Mouse (Mus musculus) stomach, postnatal 0 days (tissue): ENCODE measurements around the gene Epas1. TPM values are rescaled to one million over a fixed set of nuclear protein-coding genes. Genes with fewer than 3 reads are reported as not detected.

ENCODE experiments used
- ATAC-seq: fragments of 200-750 bp; cut with Nextera tagmentation; 2 replicates; pipeline ENCODE4 v1.8.0; 2017; ENCODE audit not compliant: low FRiP score, low TSS enrichment
- DNase-seq: peaks from one replicate; pipeline ENCODE4 v3.0.0-alpha.2; 2016; ENCODE audit warnings: low spot score
- H3K27ac ChIP-seq: fragments of 300-500 bp; sonication (generic); replicated peaks from 2 replicates; pipeline ENCODE4 v1.5.1; 2014; ENCODE audit warnings: mild to moderate bottlenecking, control low read depth
- H3K27me3 ChIP-seq: fragments of 300-500 bp; sonication (generic); 2 replicates; pipeline ENCODE4 v1.6.1; 2014; ENCODE audit warnings: low read length; ENCODE audit not compliant: control insufficient read depth, insufficient read depth
- H3K36me3 ChIP-seq: fragments of 300-500 bp; sonication (generic); 2 replicates; pipeline ENCODE4 v1.6.1; 2014; ENCODE audit warnings: low read length, mixed read lengths; ENCODE audit not compliant: control insufficient read depth, insufficient read depth
- H3K4me1 ChIP-seq: fragments of 300-500 bp; sonication (generic); replicated peaks from 2 replicates; pipeline ENCODE4 v1.6.1; 2014; ENCODE audit warnings: antibody characterized with exemption; ENCODE audit not compliant: control insufficient read depth, insufficient read depth
- H3K4me2 ChIP-seq: fragments of 300-500 bp; sonication (generic); replicated peaks from 2 replicates; pipeline ENCODE4 v1.6.1; 2014; ENCODE audit warnings: low read depth, mild to moderate bottlenecking, control low read depth, moderate library complexity
- H3K4me3 ChIP-seq: fragments of 300-500 bp; sonication (generic); 2 replicates; pipeline ENCODE4 v1.5.1; 2014; ENCODE audit warnings: low read depth, low read length, control low read depth
- H3K9ac ChIP-seq: fragments of 300-500 bp; sonication (generic); 2 replicates; pipeline ENCODE4 v1.6.1; 2014; ENCODE audit warnings: mild to moderate bottlenecking, low read length, control low read depth, mixed read lengths
- H3K9me3 ChIP-seq: fragments of 300-500 bp; sonication (generic); 2 replicates; pipeline ENCODE4 v1.6.1; 2016; ENCODE audit warnings: low read length; ENCODE audit not compliant: control insufficient read depth
- CTCF ChIP-seq: IDR thresholded peaks from 2 replicates; pipeline ENCODE4 v1.5.1; 2016; ENCODE audit warnings: antibody characterized with exemption, low read depth, mild to moderate bottlenecking, moderate library complexity
- EP300 ChIP-seq: optimal IDR thresholded peaks from 2 replicates; pipeline ENCODE3; 2016; ENCODE audit warnings: antibody characterized with exemption
- WGBS: fragments of 180-500 bp; shearing (Covaris S2); extraction: QIAGEN DNeasy Blood & Tissue Kit; methylation state at CpG from one replicate; pipeline ENCODE4 v1.1.7; 2014; 5-methylcytosine and 5-hydroxymethylcytosine counted together
- polyA plus RNA-seq: library from polyadenylated mRNA; unstranded; fragments of >200 nt; fragmentation: Nextera tagmentation; extraction: Ambion mirVana; gene quantifications from 2 replicates; pipeline ENCODE4 v1.2.1, GENCODE M21; 2015

The Epas1 gene
- polyA plus RNA-seq, 1 experiment from 2014 or later = 4.7 TPM

DNA sequence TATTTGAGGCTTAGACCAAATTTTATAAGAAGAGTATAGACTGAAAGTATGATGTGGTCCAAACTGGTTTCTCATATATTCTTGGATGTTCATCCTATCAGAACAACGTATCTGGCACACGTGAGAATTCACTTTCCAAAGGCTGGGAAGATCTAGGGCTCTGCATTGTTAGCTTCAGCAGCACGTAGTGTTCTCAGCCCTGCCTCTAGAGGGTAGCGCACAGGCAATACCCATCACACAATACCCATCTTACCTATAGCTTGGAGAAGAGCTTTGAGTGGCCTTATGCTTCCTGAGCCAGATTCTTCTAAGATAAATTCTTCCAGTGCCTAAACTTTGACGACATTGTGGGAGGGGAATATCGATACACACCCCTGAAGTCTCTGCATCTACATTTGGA lies 24.6 kb downstream of the Epas1 start:
- ATAC-seq (no peak), DNase-seq (no peak)
- H3K9ac ChIP-seq = no peak overlapping the region
- H3K4me3 ChIP-seq = no peak overlapping the region
- H3K4me1 ChIP-seq = no peaks in the 10 kb centered on the region
- H3K4me2 ChIP-seq = no peak overlapping the region
- WGBS = 87% methylated on average over 6 of the region's 6 CpGs
- no peaks in the 10 kb centered on the region for H3K27me3 ChIP-seq
- no peak overlapping the region for H3K27ac ChIP-seq
- no peaks in the 10 kb centered on the region for H3K36me3 ChIP-seq
- TF ChIP-seq CTCF (no peak), EP300 (no peak)
- no peaks in the 10 kb centered on the region for H3K9me3 ChIP-seq

DNA sequence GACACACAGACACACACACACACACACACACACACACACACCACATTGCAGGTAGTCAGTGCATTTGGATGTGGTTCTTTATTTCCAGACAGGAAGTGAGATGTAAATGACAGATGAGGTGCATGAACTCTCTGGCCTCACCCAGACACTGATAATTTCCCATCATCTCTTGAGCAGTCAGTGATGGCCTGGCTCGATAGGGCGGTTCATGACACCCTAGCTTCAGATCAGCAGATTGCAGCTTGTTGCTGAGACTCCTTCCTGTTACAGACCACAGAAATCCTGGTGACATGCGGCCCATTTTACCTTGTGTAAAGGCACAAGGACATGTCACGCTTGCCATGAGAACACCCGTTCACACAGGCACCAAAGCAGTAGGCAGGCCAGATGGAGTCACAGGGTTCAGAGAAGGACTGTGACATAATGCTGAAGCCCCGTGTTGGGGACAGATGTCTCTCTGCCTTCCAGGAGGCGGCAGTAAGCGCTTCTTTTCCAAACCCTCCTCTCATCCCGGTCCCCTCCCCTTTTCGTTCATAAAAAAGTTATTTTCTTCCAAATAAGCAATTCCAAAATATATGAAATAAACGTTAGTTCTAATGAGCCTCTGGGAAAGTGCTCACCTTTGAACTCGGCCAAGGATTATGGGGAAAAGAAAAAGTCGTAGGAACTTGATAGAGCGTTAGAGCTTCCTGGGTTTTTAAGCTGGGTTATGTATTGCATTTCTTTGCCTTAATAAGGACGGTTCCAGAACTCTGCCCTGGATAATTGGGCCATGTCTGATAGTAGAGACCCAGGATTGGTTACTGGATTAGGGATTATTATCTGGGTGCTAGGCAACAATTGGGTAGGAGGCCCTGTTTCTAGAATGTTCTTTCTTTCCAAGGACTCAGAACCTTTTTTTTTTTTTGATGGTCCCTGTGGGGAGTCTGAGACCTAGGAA lies 26.0 kb downstream of the Epas1 start:
- H3K4me2 ChIP-seq = no peak overlapping the region
- TF ChIP-seq EP300 (no peak), CTCF (peak; percentile 28; the same call in 1 of the 2 replicates)
- H3K27me3 ChIP-seq = no peaks in the 10 kb centered on the region
- 62% methylated on average over 15 of the region's 15 CpGs for WGBS
- H3K9ac ChIP-seq = no peak overlapping the region
- no peaks in the 10 kb centered on the region for H3K4me1 ChIP-seq
- H3K36me3 ChIP-seq = no peaks in the 10 kb centered on the region
- H3K4me3 ChIP-seq = no peak overlapping the region
- H3K27ac ChIP-seq = no peak overlapping the region
- no peaks in the 10 kb centered on the region for H3K9me3 ChIP-seq
- DNase-seq (no peak), ATAC-seq (no peak)

DNA sequence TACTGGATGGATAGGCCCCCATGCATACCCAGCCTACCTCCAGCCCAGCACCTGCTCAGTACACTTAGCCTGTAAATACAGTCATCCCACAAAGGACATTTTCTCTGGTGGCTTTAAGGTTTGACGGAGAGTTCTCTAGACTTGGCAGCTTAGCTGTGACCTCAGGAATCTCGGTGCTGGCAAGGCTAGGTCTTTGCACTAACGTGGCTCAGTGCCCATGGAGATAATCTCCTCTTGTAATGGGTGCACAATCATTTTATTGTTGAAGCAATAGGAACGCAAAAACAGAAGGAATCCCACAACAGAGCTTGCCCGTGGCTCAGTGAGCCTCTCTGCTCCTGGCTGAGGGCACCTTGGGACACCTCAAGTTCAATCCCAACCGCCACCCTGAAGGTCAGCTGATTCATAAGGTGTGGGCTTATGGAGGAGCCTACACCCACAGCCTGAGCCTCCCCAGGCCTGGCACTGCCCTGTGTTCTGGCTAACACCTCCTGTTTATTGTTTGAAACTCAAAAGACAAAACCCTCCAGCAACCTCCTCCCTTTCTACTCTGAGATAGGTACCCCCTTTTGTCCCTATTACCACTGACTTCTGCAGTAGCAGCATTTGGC lies 27.3 kb downstream of the Epas1 start:
- Histone ChIP-seq H3K9me3 (no peaks in the 10 kb centered on the region), H3K27ac (no peak overlapping the region), H3K4me2 (no peak overlapping the region), H3K4me1 (no peaks in the 10 kb centered on the region), H3K27me3 (no peaks in the 10 kb centered on the region), H3K4me3 (no peak overlapping the region), H3K36me3 (no peaks in the 10 kb centered on the region), H3K9ac (no peak overlapping the region)
- WGBS = 59% methylated on average over 6 of the region's 6 CpGs
- ATAC-seq (no peak), DNase-seq (no peak)
- no peak for TF ChIP-seq EP300
- TF ChIP-seq CTCF = no peak

DNA sequence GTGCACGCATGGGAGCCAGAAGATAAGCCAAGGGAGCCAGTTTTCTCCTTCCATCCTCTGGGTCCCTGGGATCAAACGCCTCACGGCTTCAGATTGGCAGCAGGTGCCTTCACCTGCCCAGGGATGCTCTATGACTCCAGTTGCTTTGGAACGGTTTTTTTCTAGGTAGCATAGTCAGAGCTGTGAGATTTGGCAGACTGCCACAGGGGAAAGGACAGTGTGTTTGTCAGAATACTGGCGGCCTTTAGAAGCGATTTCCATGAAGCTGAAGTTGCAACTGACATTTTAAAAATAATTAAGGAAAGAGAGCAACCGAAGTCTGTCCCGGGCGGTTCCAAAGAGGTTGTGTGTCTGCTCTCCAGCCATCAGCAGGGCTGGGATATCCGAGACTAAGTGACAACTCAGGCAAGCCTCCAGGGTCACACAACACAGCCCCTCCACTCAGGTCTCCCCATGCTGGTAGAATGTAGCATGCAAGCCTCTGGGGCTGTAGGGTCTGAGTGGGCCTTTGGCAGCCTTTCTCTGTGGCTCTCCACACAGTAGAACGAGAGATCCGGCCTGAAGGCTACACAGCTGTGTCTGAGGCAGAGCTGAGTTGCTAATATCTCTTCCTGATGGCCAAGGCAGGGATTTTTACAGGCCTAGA lies 28.4 kb downstream of the Epas1 start:
- no peak overlapping the region for H3K9ac ChIP-seq
- H3K27ac ChIP-seq = no peak overlapping the region

DNA sequence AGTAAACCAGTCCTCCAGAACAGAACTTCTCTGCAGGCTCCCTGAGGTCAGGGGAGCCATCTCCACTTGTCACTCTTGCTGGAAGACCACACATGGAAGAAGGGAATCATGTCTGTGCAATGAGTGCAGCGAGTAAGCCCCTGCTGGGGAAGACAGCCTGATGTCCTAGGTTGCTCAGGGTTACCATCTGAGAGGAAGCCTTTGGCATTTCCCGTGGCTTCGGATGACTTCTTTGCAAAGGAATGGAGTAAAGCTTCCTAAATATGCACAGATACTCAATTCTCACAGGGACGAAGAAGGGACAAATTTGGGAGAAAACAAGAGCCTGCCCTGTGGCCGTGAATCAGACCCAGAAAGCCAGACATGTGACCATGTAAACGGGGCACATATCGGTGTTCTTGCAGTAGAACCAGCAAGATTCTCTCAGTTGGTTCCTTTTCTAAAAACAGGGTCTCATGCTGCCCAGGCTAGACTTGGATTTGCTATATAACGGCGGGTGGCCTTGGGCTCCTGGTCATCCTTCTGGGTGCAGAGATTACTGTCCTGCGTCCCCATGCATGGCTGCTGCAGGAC lies 31.0 kb downstream of the Epas1 start:
- TF ChIP-seq EP300 (no peak), CTCF (no peak)
- H3K4me2 ChIP-seq = no peak overlapping the region
- DNase-seq (no peak), ATAC-seq (no peak)
- H3K9me3 ChIP-seq = no peaks in the 10 kb centered on the region
- H3K36me3 ChIP-seq = no peaks in the 10 kb centered on the region
- no peak overlapping the region for H3K4me3 ChIP-seq
- H3K4me1 ChIP-seq = no peaks in the 10 kb centered on the region
- 82% methylated on average over 10 of the region's 10 CpGs for WGBS
- no peaks in the 10 kb centered on the region for H3K27me3 ChIP-seq
- no peak overlapping the region for H3K27ac ChIP-seq
- no peak overlapping the region for H3K9ac ChIP-seq

More for the DNA sequence above, 28.4 kb downstream of the Epas1 start:
- Histone ChIP-seq H3K4me1 (no peaks in the 10 kb centered on the region), H3K9me3 (no peaks in the 10 kb centered on the region), H3K36me3 (no peaks in the 10 kb centered on the region), H3K27me3 (no peaks in the 10 kb centered on the region), H3K4me2 (no peak overlapping the region), H3K4me3 (no peak overlapping the region)
- TF ChIP-seq CTCF = no peak
- TF ChIP-seq EP300 = no peak
- DNase-seq (no peak), ATAC-seq (no peak; the same call in 1 of the 2 replicates)
- WGBS = 59% methylated on average over 12 of the region's 12 CpGs
